Mouse (Mus musculus) kidney, adult 2 months (tissue): ENCODE measurements at regions not wholly inside any gene's neighbourhood (a gene's known extent, or its start where the extent isn't known, plus 50 kb on each side); places are given as distances from the start of the nearest gene placed in this dataset.

Experiments
- CTCF ChIP-seq: fragments of 200-500 bp; conservative IDR thresholded peaks from 2 replicates; pipeline ENCODE4 v1.5.1; 2011; ENCODE audit warnings: low read depth, mild to moderate bottlenecking, control low read depth, low read length, moderate library complexity, mixed read lengths; ENCODE audit not compliant: insufficient read depth, insufficient read length
- POLR2A ChIP-seq: fragments of 200-500 bp; IDR thresholded peaks from one replicate; pipeline ENCODE4 v1.6.1; 2011; ENCODE audit warnings: low read depth, low read length, control low read depth

DNA sequence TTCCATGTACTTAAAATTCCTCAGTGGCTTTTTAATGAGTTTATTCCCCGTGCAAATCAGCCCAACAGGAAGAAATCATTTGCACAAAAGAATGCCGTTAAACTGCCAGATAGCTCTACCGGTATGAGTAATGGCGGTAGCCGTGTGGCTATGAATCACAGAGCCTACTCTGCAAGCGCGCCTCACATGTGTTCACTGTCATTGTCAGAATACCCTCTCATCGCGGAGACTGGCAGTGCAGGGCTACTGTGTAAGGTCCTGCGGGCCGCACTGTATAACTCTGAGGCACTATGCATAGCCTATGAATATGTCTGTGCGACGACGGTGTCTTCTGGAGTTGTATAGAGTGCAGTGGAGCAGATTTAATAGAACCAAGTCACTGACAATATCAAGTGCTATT is 170.2 kb downstream of the Unc5cl start:
- TF ChIP-seq CTCF (no peak), POLR2A (no peak)
